Mouse (Mus musculus) liver, embryonic 14.5 days (tissue): ENCODE results near the gene Abca7. TPM values are rescaled to one million over a fixed set of nuclear protein-coding genes. Genes with fewer than 3 reads are reported as not detected.

Experiments used
- ATAC-seq: fragments of 200-750 bp; cut with Nextera tagmentation; 2 replicates; pipeline ENCODE4 v1.8.0; 2017; ENCODE audit warnings: moderate number of reproducible peaks, mild to moderate bottlenecking, moderate library complexity; ENCODE audit not compliant: insufficient read depth
- DNase-seq, 3 experiments: peaks; one replicate each; pipeline ENCODE4 v3.0.0-alpha.2; 2012 to 2013; ENCODE audit warnings: low read depth in 3 of 3, low spot score in 3 of 3
- H3K27ac ChIP-seq: fragments of 300-500 bp; sonication (generic); 2 replicates; pipeline ENCODE4 v1.5.1; 2014; ENCODE audit warnings: moderate library complexity, mild to moderate bottlenecking, control low read depth, inconsistent platforms
- H3K27me3 ChIP-seq: fragments of 300-500 bp; sonication (generic); 2 replicates; pipeline ENCODE4 v1.6.1; 2014; ENCODE audit warnings: mild to moderate bottlenecking, low read length, moderate library complexity; ENCODE audit not compliant: control insufficient read depth, insufficient read depth
- H3K36me3 ChIP-seq: fragments of 300-500 bp; sonication (generic); replicated peaks from 2 replicates; pipeline ENCODE4 v1.6.1; 2014; ENCODE audit warnings: low read depth; ENCODE audit not compliant: control insufficient read depth, insufficient read depth
- H3K4me1 ChIP-seq, 2 experiments: fragments of 200-500 bp in 1 of 2; fragments of 300-500 bp in 1 of 2; sonication (generic) in 1 of 2; replicated peaks; 2 replicates each; pipeline ENCODE4 v1.6.1; 2012 to 2014; ENCODE audit warnings: antibody characterized with exemption in 1 of 2, inconsistent platforms in 1 of 2, low read length in 1 of 2; ENCODE audit not compliant: control insufficient read depth in 2 of 2, insufficient read depth in 2 of 2
- H3K4me2 ChIP-seq: fragments of 300-500 bp; sonication (generic); 2 replicates; pipeline ENCODE4 v1.6.1; 2014; ENCODE audit warnings: low read depth, mild to moderate bottlenecking, control low read depth, moderate library complexity
- H3K4me3 ChIP-seq, 2 experiments: fragments of 200-500 bp in 1 of 2; fragments of 300-500 bp in 1 of 2; sonication (generic) in 1 of 2; 2 replicates each; pipeline ENCODE4 v1.5.1; 2012 to 2014; ENCODE audit warnings: low read depth in 2 of 2, low read length in 2 of 2, mild to moderate bottlenecking in 2 of 2, control low read depth in 1 of 2, inconsistent platforms in 1 of 2, moderate library complexity in 1 of 2; ENCODE audit not compliant: insufficient read depth in 1 of 2
- H3K9ac ChIP-seq: fragments of 300-500 bp; sonication (generic); replicated peaks from 2 replicates; pipeline ENCODE4 v1.6.1; 2014; ENCODE audit warnings: mild to moderate bottlenecking, control low read depth, moderate library complexity
- H3K9me3 ChIP-seq: fragments of 300-500 bp; sonication (generic); 2 replicates; pipeline ENCODE4 v1.6.1; 2016; ENCODE audit warnings: low read length, mixed read lengths; ENCODE audit not compliant: control insufficient read depth
- CTCF ChIP-seq: IDR thresholded peaks from 2 replicates; pipeline ENCODE4 v1.5.1; 2016; ENCODE audit warnings: antibody characterized with exemption, low read depth, control low read depth
- EP300 ChIP-seq: IDR thresholded peaks from 2 replicates; pipeline ENCODE4 v1.6.1; 2016; ENCODE audit warnings: antibody characterized with exemption, low read depth
- WGBS: fragments of 180-500 bp; shearing (Covaris S2); extraction: QIAGEN DNeasy Blood & Tissue Kit; methylation state at CpG from one replicate; pipeline ENCODE4 v1.1.7; 2014; ENCODE audit not compliant: insufficient replicate concordance; 5-methylcytosine and 5-hydroxymethylcytosine counted together
- polyA plus RNA-seq, 2 experiments: library from polyadenylated mRNA; depleted of rRNA in 1 of 2; stranded (reverse) in 1 of 2; unstranded in 1 of 2; fragments of >200 nt; fragmentation: Nextera tagmentation in 1 of 2; extraction: Ambion mirVana in 1 of 2; gene quantifications; 2 replicates each; pipeline versions ENCODE4 v1.2.1 to v1.2.3; 2012 to 2014

Abca7 gene
- polyA plus RNA-seq, 2 experiments: 4.9 to 11.2 TPM

DNA sequence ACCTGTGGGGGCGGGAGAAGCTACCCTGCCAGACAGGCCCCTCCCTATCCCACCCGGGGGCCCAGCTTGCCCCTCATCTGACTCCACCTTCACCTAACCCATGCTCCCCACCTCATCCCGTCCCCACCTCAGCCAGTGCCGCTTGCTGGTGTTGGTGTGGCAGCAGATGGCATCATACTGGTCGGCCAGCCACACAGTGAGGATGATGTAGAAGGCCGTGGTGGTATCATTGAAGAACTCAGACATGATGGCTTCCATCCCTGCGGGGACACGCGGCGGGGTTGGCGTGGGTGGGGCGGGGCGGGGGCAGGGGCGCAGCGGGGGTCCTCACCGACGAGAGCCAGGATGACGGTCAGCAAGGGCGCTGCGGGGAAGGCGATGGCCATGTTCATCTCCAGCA is 18.2 kb upstream of the Abca7 start:
- DNase-seq (no peak), ATAC-seq (no peak)
- H3K27ac ChIP-seq: no peak overlapping the region
- no peak overlapping the region for H3K9ac ChIP-seq
- no peak overlapping the region for H3K4me2 ChIP-seq
- H3K4me3 ChIP-seq: no peak overlapping the region
- H3K9me3 ChIP-seq: peaks cover 13% of the 10 kb centered on the region
- H3K4me1 ChIP-seq: peaks cover 2% of the 10 kb centered on the region in 2 experiments
- TF ChIP-seq CTCF: no peak
- TF ChIP-seq EP300: no peak
- H3K36me3 ChIP-seq: peaks cover 37% of the 10 kb centered on the region
- 95% methylated on average over 21 of the region's 21 CpGs for WGBS
- H3K27me3 ChIP-seq: no peaks in the 10 kb centered on the region; the same call in 1 of the 2 replicates

DNA sequence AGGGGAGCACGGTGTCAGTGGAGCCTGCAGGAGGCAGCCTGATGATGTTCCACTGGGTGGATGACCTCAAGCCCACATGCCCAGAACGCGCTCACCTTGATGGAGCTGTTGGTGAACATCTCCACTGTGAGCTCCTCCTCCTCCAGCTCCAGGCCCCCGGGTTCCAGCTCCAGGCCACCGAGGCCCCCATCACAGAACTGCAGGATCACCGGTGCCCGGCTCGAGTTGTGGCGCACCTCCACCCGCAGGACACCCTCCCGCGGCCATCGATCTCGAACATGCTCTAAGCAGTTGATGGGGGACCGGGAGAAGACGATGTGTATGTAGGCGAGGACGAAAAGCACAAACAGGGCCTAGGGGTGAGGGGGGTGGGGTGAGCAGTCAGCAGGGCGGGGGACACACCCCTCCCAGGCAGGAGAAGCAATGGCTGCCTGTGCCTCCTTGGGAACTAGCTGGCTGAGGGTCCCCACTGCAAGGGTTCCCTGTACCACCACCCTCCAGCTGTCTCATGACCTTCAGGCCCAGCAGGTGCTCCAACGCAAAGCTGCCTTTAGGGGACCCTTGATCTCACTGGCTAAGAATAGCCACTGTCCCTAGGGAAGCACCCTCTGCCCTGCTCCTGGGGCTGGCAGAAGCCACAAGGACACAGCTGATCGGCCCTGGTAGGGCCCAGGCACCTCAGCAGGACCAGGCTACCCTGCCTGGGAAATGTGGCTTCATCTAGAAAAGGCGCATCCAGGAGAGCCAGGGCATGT is 16.7 kb upstream of the Abca7 start:
- no peaks in the 10 kb centered on the region for H3K27me3 ChIP-seq
- H3K9me3 ChIP-seq: peaks cover 13% of the 10 kb centered on the region
- WGBS: 93% methylated on average over 22 of the region's 22 CpGs
- TF ChIP-seq EP300: no peak
- no peak for TF ChIP-seq CTCF
- no peak overlapping the region for H3K27ac ChIP-seq
- H3K36me3 ChIP-seq: peaks cover 37% of the 10 kb centered on the region
- no peak overlapping the region for H3K4me3 ChIP-seq
- no peak overlapping the region for H3K9ac ChIP-seq
- no peak overlapping the region for H3K4me2 ChIP-seq
- DNase-seq (no peak), ATAC-seq (no peak)
- H3K4me1 ChIP-seq: peaks cover 4 to 10% of the 10 kb centered on the region in 2 experiments

DNA sequence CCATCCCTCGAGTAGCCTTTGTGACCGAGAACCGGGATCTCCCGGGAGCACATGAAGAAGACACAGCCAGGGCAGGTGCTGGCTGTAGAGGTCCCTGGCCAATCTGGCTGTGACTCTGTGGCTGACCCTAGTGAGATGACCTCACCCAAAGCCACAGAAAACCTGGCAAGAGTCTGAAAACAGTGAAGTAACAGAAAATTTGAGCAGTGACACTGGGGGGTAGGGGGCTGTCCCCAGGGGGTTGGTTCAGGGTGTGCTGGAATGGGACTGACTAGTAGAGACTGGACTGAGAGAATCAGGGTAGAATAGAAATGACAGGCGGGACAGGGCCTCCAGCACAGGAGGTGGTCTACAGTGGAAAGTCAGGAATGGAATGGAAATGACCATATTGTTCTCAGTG is 13.1 kb upstream of the Abca7 start:
- H3K9ac ChIP-seq: peak overlapping the region; percentile 96
- ATAC-seq: no peak
- H3K36me3 ChIP-seq: peaks cover 9% of the 10 kb centered on the region
- no peak for DNase-seq
- TF ChIP-seq CTCF: no peak
- TF ChIP-seq EP300: no peak
- H3K4me2 ChIP-seq: peak overlapping the region; percentile 97
- H3K4me3 ChIP-seq: peak overlapping the region; percentile 92 to 97
- H3K9me3 ChIP-seq: no peaks in the 10 kb centered on the region
- WGBS: 69% methylated on average over 5 of the region's 5 CpGs
- peak overlapping the region; percentile 97 for H3K27ac ChIP-seq
- H3K27me3 ChIP-seq: peaks cover 5% of the 10 kb centered on the region; the same call in 1 of the 2 replicates
- peaks cover 28 to 36% of the 10 kb centered on the region in 2 experiments for H3K4me1 ChIP-seq

DNA sequence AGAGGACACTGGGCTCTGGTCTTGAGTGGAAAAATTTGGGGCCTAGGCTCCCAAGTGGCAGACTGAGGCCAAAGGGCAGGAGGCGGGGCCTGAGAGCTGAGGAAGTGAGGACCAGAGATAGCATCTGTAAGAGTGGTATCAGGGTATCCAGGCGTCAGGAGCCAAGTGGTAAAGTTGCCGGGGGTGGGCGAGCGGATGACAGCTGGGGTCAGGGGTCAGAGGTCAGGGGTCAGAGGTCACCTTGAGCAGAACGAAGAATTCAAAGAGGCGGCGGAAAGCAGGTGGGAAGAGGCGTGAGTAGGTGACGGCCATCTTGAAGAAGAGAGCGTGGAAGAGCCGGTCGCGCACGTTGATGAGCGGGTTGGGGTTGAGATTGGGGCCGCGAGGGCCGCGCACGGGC is 12.6 kb upstream of the Abca7 start:
- peak overlapping the region; percentile 96 for H3K9ac ChIP-seq
- no peaks in the 10 kb centered on the region for H3K9me3 ChIP-seq
- peaks cover 10% of the 10 kb centered on the region for H3K27me3 ChIP-seq
- peak; percentile 62 to 67 (median 67) for DNase-seq
- TF ChIP-seq EP300 (no peak), CTCF (no peak)
- peak overlapping the region; percentile 92 to 97 for H3K4me3 ChIP-seq
- no peak for ATAC-seq
- peaks cover 6% of the 10 kb centered on the region for H3K36me3 ChIP-seq
- peak overlapping the region; percentile 97 for H3K27ac ChIP-seq
- peak overlapping the region; percentile 97 for H3K4me2 ChIP-seq
- WGBS: under 1% methylated on average over 18 of the region's 21 CpGs
- H3K4me1 ChIP-seq: peaks cover 31 to 36% of the 10 kb centered on the region in 2 experiments

DNA sequence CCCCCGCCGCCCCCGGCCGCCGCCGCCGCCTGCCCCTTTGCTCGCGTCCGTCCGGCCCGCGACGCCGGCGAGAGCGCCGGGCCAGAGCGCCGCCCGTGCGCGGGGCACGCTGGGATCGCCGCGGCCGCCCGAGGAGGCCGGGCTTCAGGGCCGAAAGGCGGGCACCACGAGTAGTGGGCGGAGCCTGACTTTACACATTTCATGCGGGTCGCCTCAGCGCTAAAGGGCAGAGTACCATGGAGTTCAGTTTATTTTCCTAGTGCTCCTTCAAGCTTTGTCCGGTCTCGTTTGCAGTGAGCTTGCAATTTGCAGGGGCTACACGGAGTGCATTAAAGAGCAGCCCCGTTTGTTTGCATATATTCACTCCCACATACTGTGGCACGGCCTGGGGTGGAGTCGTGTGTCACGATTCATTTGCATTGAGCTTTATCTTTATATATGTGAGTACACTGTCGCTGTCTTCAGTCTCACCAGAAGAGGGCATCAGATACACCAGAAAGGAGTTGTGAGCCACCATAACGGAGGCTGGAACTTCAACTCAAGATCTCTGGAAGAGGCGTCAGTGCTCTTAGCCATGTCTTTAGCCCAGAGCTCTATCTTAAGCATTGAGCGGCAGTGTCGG is 12.0 kb upstream of the Abca7 start, which contains the start of gene Tmem259:
Gene Tmem259 (minus strand): TSS at position 136 of the 622 bp plus-strand sequence.
- Histone ChIP-seq H3K4me2 (peak within 1 kb of the TSS; percentile 97), H3K4me3 (peak within 1 kb of the TSS; percentile 92 to 97), H3K9ac (peak within 1 kb of the TSS; percentile 96), H3K27ac (peak within 1 kb of the TSS; percentile 97), H3K9me3 (no peaks in the 10 kb centered on the region), H3K4me1 (peaks cover 31 to 40% of the 10 kb centered on the region in 2 experiments), H3K36me3 (no peaks in the 10 kb centered on the region; the same call in 1 of the 2 replicates), H3K27me3 (peaks cover 16% of the 10 kb centered on the region)
- no peak for TF ChIP-seq EP300
- TF ChIP-seq CTCF: peak; percentile 79
- under 1% methylated on average over 49 of the region's 49 CpGs for WGBS
- peak; percentile 81 to 88 (median 83) for DNase-seq
- ATAC-seq: peak; percentile 72
